ENCODE assay signal across 18 mouse cellular contexts in genomic region chr2:125666668-125667067, GRCm38 (mm10). TPM values are rescaled to one million over a fixed set of nuclear protein-coding genes. Genes with fewer than 3 reads are reported as not detected.
A peak's percentile ranks its signal among the peaks of the same experiment; 100 is the strongest.
DNase-seq lines count a peak whose midpoint lies in the region; ATAC-seq and TF ChIP-seq lines count a peak whose summit lies in the region.
"Had no signal": no experiment of that assay in that cellular context is flagged by ENCODE, and none has a peak within 500 bp of the region (broad histone marks: within the 10 kb centered on the region; RNA-seq: fewer than 3 reads in every experiment).

No protein-coding gene starts in this region.

- H3K9ac ChIP-seq in liver, embryonic 11.5 days (ENCODE audit: low read depth, low read length), result no peak overlapping the region
- H3K9ac ChIP-seq in forebrain, embryonic 14.5 days (ENCODE audit: low read length), result no peak overlapping the region
- H3K9ac ChIP-seq: embryonic facial prominence, embryonic 12.5 days; heart, embryonic 12.5 days; hindbrain, embryonic 13.5 days had no signal

- ATAC-seq in liver, embryonic 11.5 days (replicated peaks; ENCODE audit: low FRiP score), result no peak
- no peak for ATAC-seq in forebrain, embryonic 14.5 days
- ATAC-seq: forebrain, embryonic 16.5 days had no signal

- H3K36me3 ChIP-seq in liver, embryonic 11.5 days (ENCODE audit: control insufficient read depth, insufficient read depth, low read length), result no peaks in the 10 kb centered on the region
- no peaks in the 10 kb centered on the region for H3K36me3 ChIP-seq in macrophage (ENCODE audit: inconsistent target)
- H3K36me3 ChIP-seq in forebrain, embryonic 14.5 days (ENCODE audit: control insufficient read depth, insufficient read depth, low read length), result no peaks in the 10 kb centered on the region
- H3K36me3 ChIP-seq: embryonic facial prominence, embryonic 12.5 days; heart, embryonic 12.5 days; hindbrain, embryonic 13.5 days had no signal

- peak overlapping the region; percentile 53 for H3K27ac ChIP-seq in bone marrow macrophage, adult 2 months (ENCODE audit: insufficient read depth, low read depth, low read length)
- peak overlapping the region; percentile 52; the same call in 1 of the 2 replicates for H3K27ac ChIP-seq in liver, embryonic 11.5 days (ENCODE audit: low read depth, low read length)
- H3K27ac ChIP-seq in macrophage, result peak overlapping the region; percentile 95
- no peak overlapping the region for H3K27ac ChIP-seq in forebrain, embryonic 14.5 days (ENCODE audit: low read depth, low read length)
- H3K27ac ChIP-seq: embryonic facial prominence, embryonic 12.5 days; hindbrain, embryonic 13.5 days had no signal

- WGBS in liver, embryonic 11.5 days, result 54% methylated on average over 4 of the region's 4 CpGs
- 57% methylated on average over 4 of the region's 4 CpGs for WGBS in macrophage (ENCODE audit: missing documents)
- 81% methylated on average over 4 of the region's 4 CpGs for WGBS in forebrain, embryonic 14.5 days

- DNase-seq in 416B (ENCODE audit: low read depth), result peak; percentile 59
- no peak for DNase-seq in liver, embryonic 11.5 days (ENCODE audit: low spot score)
- no peak for DNase-seq in layer of hippocampus, postnatal 36 days
- no peak for DNase-seq in forebrain, embryonic 14.5 days (ENCODE audit: low spot score)
- no peak for DNase-seq in right cerebral cortex, postnatal 10 days (ENCODE audit: low spot score in 2 of 2)
- DNase-seq: adrenal gland, postnatal 25 days; cerebellum, adult 9-10 months; heart, postnatal 14 days; kidney, postnatal 4 days; layer of hippocampus, adult 9-11 months; midbrain, embryonic 14.5 days; right cerebral cortex, postnatal 25 days had no signal

- peaks cover 43% of the 10 kb centered on the region for H3K4me1 ChIP-seq in bone marrow macrophage, adult 2 months (ENCODE audit: control insufficient read depth, insufficient read depth, low read length)
- H3K4me1 ChIP-seq in liver, embryonic 11.5 days (replicated peaks; ENCODE audit: control insufficient read depth, insufficient read depth, low read length), result peaks cover 11% of the 10 kb centered on the region
- H3K4me1 ChIP-seq in forebrain, embryonic 14.5 days (ENCODE audit: control insufficient read depth, insufficient read depth, low read length), result no peaks in the 10 kb centered on the region
- H3K4me1 ChIP-seq: embryonic facial prominence, embryonic 12.5 days had no signal

- H3K4me3 ChIP-seq in bone marrow macrophage, adult 2 months (ENCODE audit: insufficient read depth, low read length), result no peak overlapping the region
- no peak overlapping the region for H3K4me3 ChIP-seq in liver, embryonic 11.5 days (ENCODE audit: low read depth, low read length)
- no peak overlapping the region for H3K4me3 ChIP-seq in macrophage (ENCODE audit: inconsistent target)
- no peak overlapping the region for H3K4me3 ChIP-seq in forebrain, embryonic 14.5 days (ENCODE audit: low read depth, low read length)
- H3K4me3 ChIP-seq: embryonic facial prominence, embryonic 12.5 days; heart, embryonic 12.5 days; hindbrain, embryonic 13.5 days had no signal

- H3K27me3 ChIP-seq in liver, embryonic 11.5 days (replicated peaks; ENCODE audit: control insufficient read depth, insufficient read depth, low read length), result no peaks in the 10 kb centered on the region
- no peaks in the 10 kb centered on the region for H3K27me3 ChIP-seq in forebrain, embryonic 14.5 days (replicated peaks; ENCODE audit: control insufficient read depth, insufficient read depth, low read length)
- H3K27me3 ChIP-seq: embryonic facial prominence, embryonic 12.5 days; heart, embryonic 12.5 days; hindbrain, embryonic 13.5 days had no signal

- no peaks in the 10 kb centered on the region for H3K79me2 ChIP-seq in macrophage (ENCODE audit: inconsistent target)

- no peak for TF ChIP-seq POLR2A in bone marrow macrophage, adult 2 months (IDR thresholded peaks at IDR 0.05; ENCODE audit: borderline replicate concordance, low read depth, low read length)

- no peaks in the 10 kb centered on the region for H3K9me3 ChIP-seq in liver, embryonic 11.5 days (ENCODE audit: control insufficient read depth, low read length)
- no peaks in the 10 kb centered on the region for H3K9me3 ChIP-seq in forebrain, embryonic 14.5 days (replicated peaks; ENCODE audit: control insufficient read depth, low read length)
- H3K9me3 ChIP-seq: embryonic facial prominence, embryonic 12.5 days; hindbrain, embryonic 13.5 days had no signal

- no peak overlapping the region; the same call in 1 of the 2 replicates for H3K4me2 ChIP-seq in liver, embryonic 11.5 days
- H3K4me2 ChIP-seq in forebrain, embryonic 14.5 days (ENCODE audit: low read length), result no peak overlapping the region
- H3K4me2 ChIP-seq: embryonic facial prominence, embryonic 12.5 days; hindbrain, embryonic 13.5 days had no signal

- no peak for TF ChIP-seq CTCF in bone marrow macrophage, adult 2 months (IDR thresholded peaks at IDR 0.05; ENCODE audit: low read depth, low read length)

RNA-seq across cellular contexts. Expression of gene Eid1, which starts 6.2 kb away (rescaled TPM):
- 276 and 293 TPM in 2 replicates for polyA plus RNA-seq in bone marrow macrophage, adult 2 months (2012; ENCODE audit: insufficient read depth, insufficient read length, missing spikeins)
- 81.1 and 84.1 TPM in 2 replicates for polyA plus RNA-seq in liver, embryonic 11.5 days (2014; fragmentation: Nextera tagmentation; extraction: Ambion mirVana)
- total RNA-seq in macrophage (2018; cell fraction: chromatin; rRNA removed), result 10 to 100 TPM in 9 of 26 experiments, 1 to 10 TPM in 14, under 1 TPM in 3; 0.56 to 45.4 (median 5.2) TPM
- 10 to 100 TPM; 49.5 to 96.8 (median 79.6) TPM for total RNA-seq in macrophage (2018; cell fraction: cytosol; rRNA removed)
- 10 to 100 TPM; 10.0 to 84.7 (median 26.7) TPM for total RNA-seq in macrophage (2018; cell fraction: nucleus; rRNA removed)
- 98.4 to 218 TPM (median 159 TPM) in 3 replicates for polyA plus RNA-seq in macrophage (2018)
- total RNA-seq in layer of hippocampus, postnatal 36 days (2021), result 100 to 1,000 TPM; 264 to 282 TPM
- 405 and 426 TPM in 2 replicates for polyA plus RNA-seq in forebrain, embryonic 14.5 days (2014; fragmentation: Nextera tagmentation; extraction: Ambion mirVana)

RNA-seq across cellular contexts. Expression of gene Cep152, which starts 41.8 kb away (rescaled TPM):
- 5.8 and 6.4 TPM in 2 replicates for polyA plus RNA-seq in bone marrow macrophage, adult 2 months (2012; ENCODE audit: insufficient read depth, insufficient read length, missing spikeins)
- polyA plus RNA-seq in liver, embryonic 11.5 days (2014; fragmentation: Nextera tagmentation; extraction: Ambion mirVana), result 8.1 and 9.1 TPM in 2 replicates
- 10 to 100 TPM in 22 of 26 experiments, 1 to 10 TPM in 4; 6.2 to 38.8 (median 22.4) TPM for total RNA-seq in macrophage (2018; cell fraction: chromatin; rRNA removed)
- total RNA-seq in macrophage (2018; cell fraction: cytosol; rRNA removed), result 1 to 10 TPM; 1.0 to 3.2 (median 2.6) TPM
- total RNA-seq in macrophage (2018; cell fraction: nucleus; rRNA removed), result 10 to 100 TPM in 16 of 26 experiments, 1 to 10 TPM in 10; 2.9 to 23.0 (median 10.7) TPM
- 2.2 to 3.1 TPM (median 2.4 TPM) in 3 replicates for polyA plus RNA-seq in macrophage (2018)
- total RNA-seq in layer of hippocampus, postnatal 36 days (2021), result 1 to 10 TPM; 3.5 to 4.1 TPM
- polyA plus RNA-seq in forebrain, embryonic 14.5 days (2014; fragmentation: Nextera tagmentation; extraction: Ambion mirVana), result 3.2 TPM in 2 replicates

RNA-seq across cellular contexts. Expression of gene Shc4, which starts 57.3 kb away (rescaled TPM):
- 1.5 and 1.8 TPM in 2 replicates for polyA plus RNA-seq in bone marrow macrophage, adult 2 months (2012; ENCODE audit: insufficient read depth, insufficient read length, missing spikeins)
- 0.71 and 0.77 TPM in 2 replicates for polyA plus RNA-seq in liver, embryonic 11.5 days (2014; fragmentation: Nextera tagmentation; extraction: Ambion mirVana)
- 1 to 10 TPM in 2 of 26 experiments, under 1 TPM in 16, not detected in 8; 0.16 to 1.1 (median 0.58) TPM for total RNA-seq in macrophage (2018; cell fraction: chromatin; rRNA removed)
- 1 to 10 TPM in 7 of 26 experiments, under 1 TPM in 19; 0.33 to 1.4 (median 0.76) TPM for total RNA-seq in macrophage (2018; cell fraction: cytosol; rRNA removed)
- total RNA-seq in macrophage (2018; cell fraction: nucleus; rRNA removed), result 1 to 10 TPM in 5 of 26 experiments, under 1 TPM in 18, not detected in 3; 0.14 to 2.3 (median 0.52) TPM
- polyA plus RNA-seq in macrophage (2018), result 0.69 to 3.0 TPM (median 0.99 TPM) in 3 replicates
- total RNA-seq in layer of hippocampus, postnatal 36 days (2021), result 1 to 10 TPM; 4.9 to 5.3 TPM
- 0.66 and 0.85 TPM in 2 replicates for polyA plus RNA-seq in forebrain, embryonic 14.5 days (2014; fragmentation: Nextera tagmentation; extraction: Ambion mirVana)
